Mouse (Mus musculus): ENCODE measurements around the gene Fignl2. TPM values are rescaled to one million over a fixed set of nuclear protein-coding genes. Genes with fewer than 3 reads are reported as not detected.

Fignl2 gene
- total and polyA plus RNA-seq, 3 experiments: not detected

GRCm38 (mm10) chr15:101075150-101075549 lies 3.2 kb downstream of the Fignl2 start:
- 0 out of 4 replicates have a peak, but pooled peaks cover 0 to 3% of the 10 kb centered on the region in 2 experiments for H3K4me1 ChIP-seq (ENCODE audit: control insufficient read depth in 1 of 2, insufficient read depth in 2 of 2)
- H3K27me3 ChIP-seq (replicated peaks): peaks cover 93% of the 10 kb centered on the region
- in situ Hi-C loops (cut with MboI; ENCODE audit: low pct_ligation_motif_present, low pct_unique_long_range_greater_than_20kb, low sequenced_read_pairs) (no loop called here), dilution Hi-C loops (cut with MboI; ENCODE audit: extremely low pct_ligation_motif_present, extremely low pct_unique_long_range_greater_than_20kb, low sequenced_read_pairs) (no loop called here)
- H3K27ac ChIP-seq (ENCODE audit: insufficient read depth, low read depth): no peak overlapping the region
- H3K4me2 ChIP-seq (ENCODE audit: insufficient read depth, low read depth, poor library complexity, severe bottlenecking): no peak overlapping the region
- H3K36me3 ChIP-seq (replicated peaks in 1 of 2; ENCODE audit: control insufficient read depth in 1 of 2, insufficient read depth in 1 of 2, low read length in 1 of 2): no peaks in the 10 kb centered on the region
- no peak for DNase-seq (ENCODE audit: extremely low read depth)
- no peaks in the 10 kb centered on the region for H3K79me2 ChIP-seq (replicated peaks; ENCODE audit: control insufficient read depth, extremely low read depth, insufficient read depth, poor library complexity, severe bottlenecking)
- H3K4me3 ChIP-seq (replicated peaks in 1 of 3; ENCODE audit: low read depth in 2 of 3, low read length in 2 of 3, poor library complexity in 1 of 3): no peak overlapping the region
- TF ChIP-seq HCFC1 (IDR thresholded peaks at IDR 0.05; ENCODE audit: low read depth, low read length) (no peak), NRF1 (IDR thresholded peaks at IDR 0.05; ENCODE audit: low read depth, low read length) (no peak), GABPA (IDR thresholded peaks at IDR 0.05; ENCODE audit: insufficient replicate concordance, low read depth, low read length) (no peak), JUND (conservative IDR thresholded peaks at IDR 0.05; ENCODE audit: low read depth, low read length) (no peak), SMC3 (IDR thresholded peaks at IDR 0.05; ENCODE audit: low read depth, low read length) (no peak), CTCF (conservative IDR thresholded peaks at IDR 0.05 in 1 of 2, IDR thresholded peaks at IDR 0.05 in 1 of 2; ENCODE audit: low read depth in 2 of 2, low read length in 2 of 2) (no peak), CHD1 (IDR thresholded peaks at IDR 0.05; ENCODE audit: low read depth, low read length) (no peak), RCOR1 (conservative IDR thresholded peaks at IDR 0.05; ENCODE audit: low read depth, low read length) (no peak), UBTF (IDR thresholded peaks at IDR 0.05; ENCODE audit: low read depth, low read length) (no peak), TBP (conservative IDR thresholded peaks at IDR 0.05; ENCODE audit: low read depth, low read length) (no peak), MXI1 (IDR thresholded peaks at IDR 0.05; ENCODE audit: low read depth, low read length) (no peak), MAZ (IDR thresholded peaks at IDR 0.05; ENCODE audit: low read depth, low read length) (no peak), ZMIZ1 (IDR thresholded peaks at IDR 0.05; ENCODE audit: low read depth, low read length) (no peak), TCF12 (IDR thresholded peaks at IDR 0.05; ENCODE audit: low read depth, low read length) (no peak), BHLHE40 (IDR thresholded peaks at IDR 0.05; ENCODE audit: low read depth, low read length) (no peak), CHD2 (IDR thresholded peaks at IDR 0.05; ENCODE audit: low read length) (no peak), MYC (IDR thresholded peaks at IDR 0.05; ENCODE audit: low read depth, low read length) (no peak), NELFE (IDR thresholded peaks at IDR 0.05; ENCODE audit: low read depth, low read length) (no peak)
- peaks cover 9% of the 10 kb centered on the region for H3K9me3 ChIP-seq (replicated peaks; ENCODE audit: low read length)
- no peak overlapping the region for H3K9ac ChIP-seq (ENCODE audit: insufficient read depth, low read depth)

GRCm38 (mm10) chr15:101074067-101074466 lies 4.3 kb downstream of the Fignl2 start:
- H3K9me3 ChIP-seq (replicated peaks; ENCODE audit: low read length): peaks cover 9% of the 10 kb centered on the region
- H3K9ac ChIP-seq (ENCODE audit: insufficient read depth, low read depth): no peak overlapping the region
- DNase-seq (ENCODE audit: extremely low read depth): no peak
- TF ChIP-seq NRF1 (IDR thresholded peaks at IDR 0.05; ENCODE audit: low read depth, low read length): no peak
- no peak overlapping the region for H3K4me3 ChIP-seq (replicated peaks in 1 of 3; ENCODE audit: low read depth in 2 of 3, low read length in 2 of 3, poor library complexity in 1 of 3)
- H3K4me2 ChIP-seq (ENCODE audit: insufficient read depth, low read depth, poor library complexity, severe bottlenecking): no peak overlapping the region
- peaks cover 93% of the 10 kb centered on the region for H3K27me3 ChIP-seq (replicated peaks)
- 0 out of 4 replicates have a peak, but pooled peaks cover 0 to 3% of the 10 kb centered on the region in 2 experiments for H3K4me1 ChIP-seq (ENCODE audit: control insufficient read depth in 1 of 2, insufficient read depth in 2 of 2)
- no peaks in the 10 kb centered on the region for H3K36me3 ChIP-seq (replicated peaks in 1 of 2; ENCODE audit: control insufficient read depth in 1 of 2, insufficient read depth in 1 of 2, low read length in 1 of 2)
- H3K79me2 ChIP-seq (replicated peaks; ENCODE audit: control insufficient read depth, extremely low read depth, insufficient read depth, poor library complexity, severe bottlenecking): no peaks in the 10 kb centered on the region
- in situ Hi-C loops (cut with MboI; ENCODE audit: low pct_ligation_motif_present, low pct_unique_long_range_greater_than_20kb, low sequenced_read_pairs): no loop called here
- dilution Hi-C loops (cut with MboI; ENCODE audit: extremely low pct_ligation_motif_present, extremely low pct_unique_long_range_greater_than_20kb, low sequenced_read_pairs): no loop called here
- H3K27ac ChIP-seq (ENCODE audit: insufficient read depth, low read depth): no peak overlapping the region
